Mouse (Mus musculus) mouse trophoblast stem cell (cell line): Measurements from ENCODE around the gene Dpy30.
"Not testable (repeated sequence)": the region's sequence is repeated elsewhere in the genome, so short reads cannot be mapped to it uniquely, and the experiment has no call there.

Source experiments
- in situ Hi-C, 2 experiments: fragments of 300-500 bp; cut with MseI, MboI; formaldehyde crosslinking; loops; 2 replicates in 1 of 2; 3 replicates in 1 of 2; pipeline ENCODE4 v1.15.1; 2025

The Dpy30 gene

DNA sequence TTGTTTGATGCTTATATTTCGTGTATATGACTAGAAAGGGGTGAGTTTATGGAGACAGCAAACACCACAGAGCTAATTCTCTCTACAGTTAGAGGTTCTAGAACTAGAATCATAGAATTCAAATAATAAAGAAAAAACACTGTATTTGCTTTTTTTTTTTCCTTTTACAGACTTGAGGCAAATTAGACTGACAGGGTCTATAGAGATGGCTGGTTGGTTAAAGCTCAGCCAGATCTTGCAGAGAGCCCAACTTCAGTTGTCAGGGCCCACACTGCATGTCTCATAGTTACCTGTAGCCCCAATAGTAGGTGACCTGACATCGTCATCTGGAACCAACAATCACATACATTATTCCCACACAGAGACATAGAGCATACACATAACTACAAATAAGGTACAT lies at the start of gene Dpy30:
Dpy30 (minus strand) TSS at position 101 of the 400 bp plus-strand sequence.
- in situ Hi-C loops = no loop called here

DNA sequence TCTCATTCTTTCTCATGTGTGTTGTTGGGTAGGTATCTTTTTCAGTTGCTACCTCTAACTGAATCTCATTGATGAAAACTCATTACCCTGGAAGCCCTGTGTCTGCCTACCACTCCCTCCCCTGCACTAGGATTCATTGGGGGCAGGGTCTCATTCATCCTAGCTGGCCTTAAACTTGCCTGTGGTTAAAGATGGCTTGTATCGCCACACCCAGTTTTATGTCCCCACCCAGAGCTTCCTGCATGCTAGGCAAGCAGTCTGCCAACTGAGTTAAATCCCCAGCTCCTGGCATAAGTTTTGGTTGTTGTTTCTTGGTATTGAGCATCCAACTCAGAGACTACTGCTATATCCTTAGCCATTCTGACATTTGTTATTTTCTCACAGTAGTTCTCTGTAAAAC lies 39.8 kb upstream of the Dpy30 start:
- in situ Hi-C loops = no loop called here

DNA sequence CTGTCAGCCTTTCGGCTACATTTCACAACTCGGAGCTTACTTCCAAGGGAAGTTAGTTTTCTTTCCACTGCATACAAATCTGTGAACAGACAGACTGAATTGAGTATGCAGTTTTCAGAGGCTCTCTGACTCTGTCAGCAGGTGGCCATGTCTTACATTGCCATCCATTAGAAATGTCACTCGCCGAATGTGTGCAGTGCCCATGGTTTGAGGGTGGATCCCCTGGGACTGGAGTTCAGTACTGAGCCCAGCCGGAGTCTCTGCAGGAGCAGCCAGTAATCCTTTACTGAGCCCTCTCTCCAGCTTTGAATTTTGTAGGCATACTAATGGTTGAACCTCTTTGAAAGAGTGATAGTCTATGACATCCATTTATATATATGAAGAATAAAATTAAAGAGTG lies 17.4 kb upstream of the Dpy30 start:
- in situ Hi-C loops = no loop called here

DNA sequence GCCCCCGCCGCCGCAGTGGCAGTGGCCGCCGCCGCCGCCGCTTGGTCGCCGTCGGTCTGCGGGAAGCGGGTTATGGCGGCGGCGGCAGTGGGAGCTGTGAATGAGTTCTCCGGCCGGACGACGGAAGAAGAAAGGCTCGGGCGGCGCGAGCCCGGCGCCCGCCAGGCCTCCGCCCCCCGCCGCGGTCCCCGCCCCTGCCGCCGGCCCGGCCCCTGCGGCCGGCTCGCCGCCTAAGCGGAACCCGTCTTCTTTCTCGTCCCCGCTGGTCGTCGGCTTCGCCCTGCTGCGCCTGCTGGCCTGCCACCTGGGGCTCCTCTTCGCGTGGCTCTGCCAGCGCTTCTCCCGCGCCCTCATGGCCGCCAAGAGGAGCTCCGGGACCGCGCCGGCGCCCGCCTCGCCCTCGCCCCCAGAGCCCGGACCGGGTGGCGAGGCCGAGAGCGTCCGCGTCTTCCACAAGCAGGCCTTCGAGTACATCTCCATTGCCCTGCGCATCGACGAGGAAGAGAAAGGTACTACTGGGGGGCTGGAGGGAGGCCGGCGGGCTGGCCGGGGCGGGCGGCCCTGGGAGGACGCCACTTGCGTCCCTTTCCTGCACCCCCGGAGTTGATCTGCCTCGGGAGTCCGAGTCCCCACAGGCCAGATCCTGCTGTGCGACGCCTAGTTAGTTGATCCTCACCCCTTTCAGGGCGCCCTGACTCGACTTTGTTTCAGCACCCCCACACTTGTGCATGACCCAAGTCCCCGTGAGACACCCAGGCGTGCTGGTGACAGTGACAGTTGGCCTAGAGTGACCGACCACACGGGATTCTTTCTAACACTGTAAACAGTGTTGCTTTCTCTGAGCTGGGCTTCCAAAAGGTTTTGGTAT lies 15.4 kb upstream of the Dpy30 start, which contains the start of gene Spast:
Spast (plus strand) TSS at position 51 of the 868 bp plus-strand sequence.
- in situ Hi-C loops = no loop called here

DNA sequence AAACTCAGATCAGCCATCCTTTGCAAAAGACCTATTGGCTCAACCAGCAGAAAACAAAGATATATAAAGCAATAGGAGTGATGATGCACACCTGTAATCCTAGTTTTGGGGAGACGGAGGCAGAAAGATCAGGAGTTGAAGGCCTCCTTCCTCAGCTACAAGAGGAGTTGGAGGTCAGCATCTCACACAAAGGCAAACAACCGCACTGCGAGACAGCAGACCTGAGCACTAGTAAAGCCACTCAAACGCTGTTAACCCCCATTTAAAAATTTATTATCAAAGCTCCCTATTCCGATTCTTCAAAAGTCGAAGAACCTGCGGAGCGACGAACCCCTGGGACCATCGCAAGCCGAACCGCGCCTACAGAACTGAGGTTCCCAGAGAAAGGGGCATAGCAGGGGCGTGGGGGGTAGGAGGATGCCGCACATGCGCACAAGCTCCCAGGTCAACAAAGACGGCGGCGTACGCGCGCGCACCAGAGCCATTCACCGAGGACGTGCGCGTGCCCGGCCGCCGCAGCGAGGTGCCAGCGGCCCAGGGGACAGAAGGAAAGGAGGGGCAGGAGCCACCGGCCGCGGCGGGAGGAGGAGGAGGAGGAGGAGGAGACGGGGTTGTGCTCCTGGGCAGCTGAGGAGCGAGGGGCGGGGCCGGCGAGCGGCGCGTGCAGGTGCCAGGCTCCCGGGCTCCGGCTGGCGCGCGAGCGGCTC lies 14.6 kb upstream of the Dpy30 start:
- in situ Hi-C loops = no loop called here

DNA sequence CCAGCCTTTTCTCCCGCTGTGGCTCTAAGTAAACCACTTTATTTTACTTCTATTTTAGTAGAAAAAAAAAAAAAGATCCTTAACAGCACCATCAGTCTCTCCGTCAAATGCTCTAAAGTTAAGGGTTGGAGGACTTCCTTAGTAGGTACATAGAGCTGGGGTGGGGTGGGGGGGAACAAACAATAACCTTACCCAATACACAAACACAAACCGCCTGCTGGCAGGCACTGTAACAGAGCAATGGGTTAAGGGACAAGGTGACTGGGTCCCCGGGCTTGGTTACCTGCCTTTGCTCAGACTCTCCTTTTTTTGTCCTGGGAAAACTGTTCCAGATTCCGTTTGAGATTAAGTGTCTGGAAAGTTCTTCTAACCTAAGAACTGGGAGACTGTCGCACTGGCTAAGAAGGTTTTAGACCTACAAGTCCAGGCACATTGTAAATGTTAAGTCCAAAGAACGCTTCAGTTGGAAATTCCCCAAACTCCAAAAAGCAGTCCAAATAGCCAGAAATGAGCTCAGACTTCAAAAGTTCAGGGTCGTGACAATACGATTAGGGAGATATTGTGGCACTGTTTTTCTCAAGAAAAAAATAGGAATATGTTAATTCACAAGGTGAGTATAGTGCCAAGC lies 7.4 kb upstream of the Dpy30 start:
- in situ Hi-C loops = no loop called here

DNA sequence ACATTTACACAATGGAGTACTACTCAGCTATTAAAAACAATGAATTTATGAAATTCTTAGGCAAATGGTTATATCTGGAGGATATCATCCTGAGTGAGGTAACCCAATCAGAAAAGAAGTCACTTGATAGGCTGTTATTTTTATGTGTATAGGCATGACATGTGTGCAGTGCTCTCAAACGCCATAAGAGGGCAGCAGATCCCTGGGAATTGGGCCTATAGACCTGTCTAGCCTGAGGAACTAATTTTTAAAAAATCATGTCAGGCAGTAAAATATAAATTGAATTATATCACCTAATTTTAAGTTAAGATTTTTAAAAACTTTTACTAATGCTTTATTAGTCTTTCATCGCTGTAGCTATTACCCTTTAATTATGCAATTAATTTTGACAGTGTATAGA lies 4.4 kb upstream of the Dpy30 start:
- in situ Hi-C loops = not testable (repeated sequence)

DNA sequence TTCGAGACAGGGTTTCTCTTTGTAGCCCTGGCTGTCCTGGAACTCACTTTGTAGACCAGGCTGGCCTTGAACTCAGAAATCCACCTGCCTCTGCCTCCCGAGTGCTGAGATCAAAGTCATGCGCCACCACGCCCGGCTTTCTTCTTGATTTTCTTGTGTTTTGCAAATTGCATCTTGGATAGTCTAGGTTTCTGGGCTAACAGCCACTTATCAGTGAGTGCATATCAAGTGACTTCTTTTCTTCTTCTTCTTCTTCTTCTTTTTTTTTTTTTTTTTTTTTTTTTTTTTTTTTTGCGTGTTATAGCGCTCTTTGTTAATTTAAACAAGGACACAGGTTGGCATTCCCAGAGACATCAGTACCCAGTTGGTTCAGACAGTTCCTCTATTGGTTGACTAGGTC lies 3.5 kb upstream of the Dpy30 start:
- in situ Hi-C loops = not testable (repeated sequence)

DNA sequence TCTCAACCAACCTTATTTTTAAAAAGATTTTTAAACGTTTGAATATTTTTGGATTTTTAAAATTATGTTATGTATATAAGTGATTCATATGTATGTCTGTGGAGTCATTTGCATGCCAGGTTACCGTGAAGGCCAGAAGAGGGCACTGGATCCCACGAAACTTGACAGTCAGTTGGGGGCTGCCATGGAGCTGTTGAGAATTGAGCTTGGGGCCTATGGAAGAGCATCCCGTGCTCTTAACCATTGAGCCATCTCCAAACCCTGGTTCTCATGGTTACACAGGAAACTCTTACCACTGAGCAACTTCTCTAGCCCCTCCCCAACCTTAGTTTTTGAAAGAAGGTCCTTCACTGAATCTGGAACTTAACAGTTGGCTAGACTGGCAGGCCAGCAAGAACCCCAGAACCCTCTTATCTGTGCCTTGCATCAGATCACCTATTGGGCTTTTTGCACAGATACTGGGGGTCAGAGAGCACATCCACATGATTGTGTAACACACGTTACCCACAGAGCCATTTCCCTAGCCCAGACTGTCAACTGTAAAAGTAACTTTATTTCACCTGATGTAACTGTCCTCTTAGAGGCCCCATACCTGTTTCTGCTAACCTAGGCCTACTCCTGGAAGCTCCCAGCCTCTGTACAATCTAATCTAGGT lies 1.2 kb downstream of the Dpy30 start:
- in situ Hi-C loops = no loop called here

DNA sequence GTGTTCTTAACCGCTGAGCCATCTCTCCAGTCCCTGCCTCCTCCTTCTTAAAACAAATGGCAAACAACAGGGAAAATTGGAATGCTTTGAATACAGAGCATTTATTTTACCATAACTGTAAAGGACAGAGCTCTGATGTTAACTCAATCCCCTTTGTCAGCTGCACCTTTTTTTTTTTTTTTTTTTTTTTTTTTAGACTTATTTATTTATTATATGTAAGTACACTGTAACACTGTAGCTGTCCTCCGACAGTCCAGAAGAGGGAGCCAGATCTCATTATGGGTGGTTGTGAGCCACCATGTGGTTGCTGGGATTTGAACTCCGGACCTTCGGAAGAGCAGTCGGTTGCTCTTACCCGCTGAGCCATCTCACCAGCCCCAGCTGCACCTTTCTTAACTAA lies 5.0 kb downstream of the Dpy30 start:
- in situ Hi-C loops = no loop called here

DNA sequence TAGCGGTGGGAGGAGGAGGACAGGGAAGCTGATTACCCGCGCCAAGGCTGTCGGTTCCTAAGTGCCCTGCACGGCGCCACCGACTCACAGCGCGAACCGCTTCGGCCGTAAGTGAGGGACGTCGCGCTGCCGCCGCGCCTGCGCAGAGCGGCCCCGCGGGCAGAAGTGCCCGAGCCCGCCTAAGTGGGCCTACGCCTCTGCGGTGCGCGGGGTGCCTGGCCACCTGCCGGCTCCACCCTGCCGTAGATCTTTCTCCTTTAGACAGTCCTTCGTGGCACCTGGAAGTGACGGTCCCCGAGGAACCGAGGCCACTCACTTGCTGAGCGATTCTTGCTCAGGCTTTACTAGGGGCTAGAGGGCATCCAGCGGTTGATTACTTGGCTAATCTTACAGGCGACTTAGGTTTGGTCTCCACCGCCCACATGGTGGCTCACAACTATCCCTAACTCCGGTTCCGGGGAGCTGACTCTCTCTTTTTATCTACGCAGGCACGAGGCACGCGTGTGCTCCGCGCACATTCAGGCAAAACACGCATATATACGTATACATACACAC lies 7.4 kb downstream of the Dpy30 start:
- in situ Hi-C loops = no loop called here

DNA sequence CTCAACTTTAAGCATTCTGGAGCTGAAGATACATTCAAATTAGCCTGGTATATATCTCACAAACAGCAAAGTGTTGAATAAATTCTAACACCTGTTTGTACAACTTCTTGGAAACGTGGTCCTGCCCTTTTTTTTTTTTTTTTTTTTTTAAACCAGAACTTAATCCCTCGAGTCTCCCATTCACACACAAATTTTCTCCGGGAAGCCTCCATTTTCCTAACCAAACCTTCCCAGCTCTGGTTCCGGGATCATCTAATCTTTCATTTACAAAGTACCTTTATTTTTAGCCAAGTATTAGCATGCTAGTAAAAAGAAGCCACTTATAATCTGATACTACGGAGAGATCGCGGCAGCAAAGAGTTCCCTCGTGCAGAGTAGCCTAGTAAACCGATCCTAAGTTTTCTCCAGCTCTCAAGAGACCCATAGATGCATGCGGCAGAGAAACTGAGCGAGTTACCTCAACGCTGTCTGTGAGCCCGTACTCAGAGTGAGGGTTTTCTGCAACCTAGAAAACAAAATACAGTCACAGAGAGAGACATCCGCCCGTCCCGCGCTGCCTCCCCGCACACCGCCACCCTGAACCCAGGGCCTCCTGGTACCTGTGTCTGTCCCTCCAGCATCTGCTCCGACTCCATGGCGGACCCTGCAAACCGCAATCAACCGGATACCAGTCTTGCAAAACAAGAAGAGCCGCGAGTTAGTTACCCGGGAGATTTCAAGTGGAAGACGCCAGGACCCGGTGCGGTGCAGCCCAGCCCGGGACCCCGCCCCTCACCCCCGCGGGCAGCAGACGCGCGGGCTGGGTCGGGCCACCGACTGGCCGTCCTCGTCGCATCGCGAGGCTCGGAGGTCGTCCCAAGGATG lies 8.1 kb downstream of the Dpy30 start:
- in situ Hi-C loops = no loop called here

DNA sequence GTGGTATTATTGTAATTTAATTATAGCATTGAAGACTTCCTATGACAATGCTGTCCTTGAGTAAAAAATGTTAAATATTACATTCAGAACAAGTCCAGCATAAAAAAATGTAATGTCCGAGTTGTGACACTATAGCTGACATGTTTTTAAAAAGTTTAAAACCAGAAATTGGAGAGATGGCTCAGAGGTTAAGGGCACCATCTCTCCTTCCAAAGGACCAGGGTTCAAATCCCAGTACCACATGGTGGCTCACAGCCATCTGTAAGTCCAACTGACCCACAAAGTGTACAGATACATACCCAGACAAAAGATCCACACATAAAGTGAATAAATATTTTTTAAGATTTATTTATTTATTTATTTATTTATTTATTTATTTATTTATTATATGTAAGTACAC lies 17.7 kb downstream of the Dpy30 start:
- in situ Hi-C loops = no loop called here

DNA sequence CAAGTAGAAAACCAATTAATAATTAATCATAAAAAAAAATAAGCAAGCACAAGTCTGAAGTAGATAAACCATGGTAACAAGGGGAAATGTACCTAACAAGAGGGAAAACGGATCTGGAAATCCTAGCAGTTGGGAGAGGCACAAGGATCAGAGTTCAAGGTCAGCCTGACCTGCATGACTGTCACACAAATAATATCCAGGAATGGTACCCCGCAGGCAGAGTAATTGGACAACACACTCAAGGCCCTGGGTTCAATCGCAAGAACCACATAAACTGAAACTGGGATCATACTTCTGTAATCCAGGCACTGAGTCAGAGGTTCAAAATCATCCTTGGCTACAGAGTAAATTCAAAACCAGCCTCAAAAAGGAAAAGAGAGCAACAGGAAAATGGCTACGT lies 18.1 kb downstream of the Dpy30 start:
- in situ Hi-C loops = no loop called here

DNA sequence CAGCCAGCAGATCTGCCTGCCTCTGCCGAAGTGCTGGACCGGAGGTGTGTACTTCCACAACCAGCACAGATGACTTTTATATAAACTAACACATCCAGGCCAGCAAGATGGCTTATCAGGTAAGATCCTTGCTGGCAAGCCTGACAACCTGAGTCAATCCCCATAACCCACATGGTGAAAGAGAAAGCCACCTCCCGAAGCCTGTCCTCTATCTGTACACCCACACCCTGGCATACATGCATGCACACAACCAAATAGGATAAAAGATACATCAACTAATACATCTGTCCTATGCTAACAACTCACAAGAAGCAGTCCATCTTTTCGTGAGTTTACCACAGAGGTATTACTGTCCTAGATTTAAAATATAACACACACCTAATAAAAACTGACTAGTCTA lies 19.7 kb downstream of the Dpy30 start:
- in situ Hi-C loops = no loop called here

DNA sequence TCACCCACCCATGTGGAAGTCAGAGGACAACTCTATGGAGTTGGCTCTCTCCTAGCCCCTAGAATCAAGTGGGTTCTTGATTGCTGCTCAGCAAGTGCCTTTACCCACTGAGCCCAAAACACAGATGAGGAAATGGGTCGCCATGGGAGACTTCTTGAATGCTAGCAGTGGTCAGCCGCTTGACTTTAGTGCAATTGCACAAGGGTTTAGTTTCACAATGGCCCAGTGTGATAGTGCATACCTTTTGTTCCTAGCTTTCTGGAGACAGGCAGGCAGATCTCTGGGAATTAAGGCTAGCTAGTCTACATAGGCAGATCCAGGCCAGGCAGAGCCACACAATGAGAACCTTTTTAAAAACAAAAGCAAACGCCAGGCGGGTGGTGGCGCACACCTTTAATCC lies 23.7 kb downstream of the Dpy30 start:
- in situ Hi-C loops = no loop called here

DNA sequence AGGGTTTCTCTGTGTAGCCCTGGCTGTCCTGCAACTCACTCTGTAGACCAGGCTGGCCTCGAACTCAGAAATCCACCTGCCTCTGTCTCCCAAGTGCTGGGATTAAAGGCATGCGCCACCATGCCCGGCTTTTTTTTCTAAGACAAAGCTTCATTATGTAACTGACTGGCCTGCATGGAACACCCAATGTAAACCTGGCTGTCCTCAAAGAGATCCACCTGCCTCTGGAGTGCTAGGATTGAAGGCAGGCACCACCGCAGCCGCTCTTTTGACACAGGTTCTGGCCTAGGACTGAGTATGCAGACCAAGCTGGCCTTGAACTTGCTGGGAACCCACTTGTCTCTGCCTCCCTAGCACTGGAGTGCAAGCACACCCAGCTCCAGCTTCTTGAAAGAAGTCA lies 26.8 kb downstream of the Dpy30 start:
- in situ Hi-C loops = not testable (repeated sequence)

DNA sequence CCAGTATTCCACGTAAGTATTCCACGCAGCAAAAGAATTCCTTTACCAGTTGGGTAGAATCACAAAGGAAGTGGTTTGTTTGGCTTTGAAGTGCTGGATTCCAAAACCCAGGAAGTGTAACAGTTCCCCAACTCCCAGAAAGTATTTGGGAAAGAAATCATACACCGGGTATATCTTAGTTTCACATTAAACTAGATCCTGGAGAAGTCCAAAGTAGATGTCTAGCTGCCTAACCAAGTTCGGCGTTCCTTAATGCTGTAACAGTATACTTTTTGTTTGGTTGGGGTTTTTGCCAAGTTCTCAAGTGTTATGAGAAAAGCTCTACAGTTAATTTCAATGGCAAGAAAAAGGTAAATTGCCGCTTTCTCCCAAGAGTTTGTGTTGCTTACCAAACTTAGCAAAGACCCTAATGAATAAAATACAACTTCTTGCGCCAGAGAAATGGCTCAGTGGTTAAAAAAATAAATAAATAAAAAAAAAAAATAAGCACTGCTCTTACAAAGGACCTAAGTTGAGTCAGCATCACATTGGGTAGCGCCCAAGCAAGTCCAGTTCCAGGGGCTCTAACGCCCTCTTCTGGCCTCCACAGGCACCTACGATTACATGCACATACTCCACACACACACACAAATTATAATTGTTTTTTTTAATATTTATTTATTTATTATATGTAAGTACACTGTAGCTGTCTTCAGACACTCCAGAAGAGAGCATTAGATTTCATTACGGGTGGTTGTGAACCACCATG lies 27.5 kb downstream of the Dpy30 start:
- in situ Hi-C loops = no loop called here

DNA sequence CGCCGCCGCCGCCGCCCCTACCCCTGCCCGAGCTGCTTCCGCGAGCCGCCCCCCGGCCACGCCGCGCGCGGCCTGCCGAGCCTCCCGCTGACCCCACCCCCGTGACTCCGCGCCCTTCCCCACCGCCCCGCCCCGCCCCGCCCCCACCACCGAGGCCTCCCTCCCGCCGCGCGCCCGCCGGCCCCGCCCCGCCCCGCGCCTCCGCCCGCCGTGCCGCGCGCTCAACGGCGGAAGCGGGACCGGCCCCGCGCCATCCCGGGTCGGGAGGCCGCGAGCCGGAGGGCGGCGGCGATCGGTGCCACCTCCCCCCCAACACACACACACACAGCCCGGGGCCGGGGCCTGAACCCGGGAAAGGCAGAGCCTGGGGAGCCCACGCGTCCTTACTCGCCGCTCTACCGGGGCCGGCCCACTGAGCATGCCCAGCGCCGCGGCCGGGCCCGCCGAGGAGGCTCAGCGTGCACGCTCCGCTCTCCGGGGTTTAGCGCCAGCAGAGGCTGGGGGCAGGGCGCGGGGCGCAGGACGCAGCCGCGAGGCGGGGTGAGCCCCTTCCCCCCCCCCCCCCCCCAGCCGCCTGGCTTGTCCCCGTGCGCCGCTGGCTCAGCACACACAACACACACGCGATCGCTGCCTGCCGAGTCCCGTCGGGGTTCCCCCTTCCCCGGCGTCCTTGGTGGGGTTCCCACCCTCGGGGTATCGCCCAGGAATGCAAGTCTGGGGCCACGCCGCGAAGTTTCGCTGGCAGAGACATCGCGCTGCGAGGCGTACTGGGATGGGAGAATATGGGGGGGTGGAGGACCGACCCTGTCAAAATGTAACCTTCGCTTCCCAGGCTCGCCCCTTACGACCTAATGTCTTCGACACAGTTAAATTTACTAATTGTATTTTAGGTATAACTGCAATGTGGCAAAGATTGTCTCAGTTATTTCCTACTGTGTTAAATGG lies 28.4 kb downstream of the Dpy30 start, which contains the start of gene Memo1:
Memo1 (minus strand) TSS at position 496 of the 945 bp plus-strand sequence.
- in situ Hi-C loops = no loop called here
